Mouse (Mus musculus) left cerebral cortex, postnatal 4 days (tissue): Measurements from ENCODE around the gene Dcbld2. TPM values are rescaled to one million over a fixed set of nuclear protein-coding genes. Genes with fewer than 3 reads are reported as not detected.

Source experiments
- DNase-seq: peaks from one replicate; pipeline ENCODE4 v3.0.0-alpha.2; 2022
- intact Hi-C: fragments of 180-260 bp; cut with DNase I; formaldehyde crosslinking; loops from one replicate; pipeline ENCODE4 v1.15.1; 2025
- total RNA-seq, 2 experiments: library from RNA; stranded (reverse); gene quantifications; 2 replicates each; pipeline ENCODE4 v1.2.3; 2021

Gene Dcbld2
- total RNA-seq, result 10 to 100 TPM; 33.5 to 37.1 TPM

DNA sequence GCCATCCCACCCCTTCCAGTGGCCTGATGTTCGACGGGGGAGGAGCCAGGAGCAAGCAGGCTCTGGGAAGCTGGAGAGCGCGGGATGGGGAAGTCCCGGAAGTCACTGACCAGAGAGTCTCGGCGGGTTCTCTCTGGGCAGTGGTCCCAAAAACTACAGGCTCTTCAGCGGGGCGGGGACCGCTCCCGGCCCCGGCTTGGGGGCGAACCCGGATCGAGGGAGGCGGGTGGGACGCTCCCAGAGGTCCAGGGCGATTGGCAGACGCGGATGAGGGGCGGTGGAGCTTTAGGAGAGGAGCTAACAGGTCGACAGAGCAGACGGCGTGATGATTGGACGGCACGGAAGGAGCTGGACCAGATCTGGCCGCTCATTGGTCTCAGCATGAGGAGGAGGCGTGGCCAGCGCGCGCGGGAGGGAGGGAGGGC, at the start of gene Dcbld2:
Gene Dcbld2, plus strand, starts transcription at position 382 of the 425 bp plus-strand sequence.
- DNase-seq, result peak; percentile 98
- intact Hi-C loops, result no loop called here

DNA sequence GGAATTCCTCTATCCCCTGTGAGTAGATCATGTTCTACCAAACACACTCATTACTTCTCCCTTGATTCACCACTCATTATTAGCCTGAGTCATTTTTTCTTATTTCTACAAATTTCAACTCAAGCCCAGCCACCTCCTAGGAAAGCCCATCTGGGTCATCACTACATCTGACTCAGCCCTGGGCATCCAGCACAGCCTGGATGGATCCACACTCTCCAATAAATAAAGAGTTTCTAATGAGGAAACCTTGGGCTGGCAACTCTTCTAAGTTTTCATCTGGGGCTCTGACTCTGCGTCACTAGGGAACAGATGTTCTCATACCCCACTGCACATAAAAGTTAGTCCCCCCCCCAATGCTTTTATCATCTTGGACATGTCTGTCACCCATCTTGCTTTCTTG, 31.1 kb upstream of the Dcbld2 start:
- intact Hi-C loops, result no loop called here
- no peak for DNase-seq

DNA sequence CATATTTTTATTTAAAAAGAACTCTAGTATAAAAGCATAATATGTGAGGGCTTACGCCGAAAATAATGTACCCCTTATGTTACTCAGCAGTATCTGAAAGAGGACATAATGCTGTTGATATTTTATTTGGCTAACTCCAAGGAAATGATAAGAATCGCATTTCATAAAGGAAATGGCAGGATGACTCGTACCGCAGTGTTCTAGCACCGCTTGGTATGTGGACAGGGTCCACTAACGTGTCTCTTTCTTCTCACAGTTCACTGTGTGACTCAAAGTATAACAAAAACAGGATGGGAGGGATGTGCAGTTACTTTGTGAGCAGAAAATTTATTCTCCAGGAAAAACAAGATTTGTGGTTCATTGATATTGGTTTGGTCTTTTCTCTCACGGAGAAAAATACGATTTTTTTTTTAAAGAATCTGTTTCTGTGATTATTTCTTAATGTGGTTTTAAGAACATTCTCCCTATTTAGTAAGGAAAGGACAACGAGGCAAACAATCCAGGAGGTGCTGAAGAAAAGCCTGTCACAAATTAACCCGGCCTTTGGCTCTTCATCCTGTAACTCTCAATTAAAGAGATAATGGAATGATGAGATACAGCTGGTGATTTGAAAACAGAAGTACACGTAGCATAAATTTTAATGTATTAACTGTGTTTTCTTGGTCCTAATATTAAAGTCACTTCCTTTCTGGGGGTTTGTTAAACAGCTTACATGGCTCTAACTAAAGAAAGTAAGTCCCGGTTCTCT, 30.3 kb upstream of the Dcbld2 start:
- no peak for DNase-seq
- intact Hi-C loops, result no loop called here

DNA sequence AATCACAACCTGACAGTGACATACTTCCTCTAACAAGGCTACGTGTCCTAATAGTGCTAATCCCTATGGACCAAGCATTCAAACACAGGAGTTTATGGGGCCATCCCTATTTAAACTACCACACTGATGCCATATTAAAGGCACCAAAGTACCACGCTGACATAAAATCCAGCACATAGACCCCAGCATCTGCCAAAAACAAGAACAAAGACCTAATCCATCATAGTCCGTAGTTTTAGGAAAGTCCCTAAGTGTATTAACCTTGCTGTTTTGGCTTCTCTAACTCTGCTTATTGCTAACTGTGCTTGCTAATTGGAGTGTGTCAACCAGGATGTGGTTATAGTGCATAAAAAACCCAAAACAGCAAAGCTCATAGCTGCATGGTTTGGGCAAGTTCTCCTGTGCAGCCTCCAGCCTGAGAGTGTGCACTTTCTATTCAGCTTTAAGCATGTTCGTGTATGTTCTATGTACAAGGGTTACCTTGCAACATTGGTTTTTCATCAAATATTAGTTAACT, 21.9 kb upstream of the Dcbld2 start:
- no peak for DNase-seq
- intact Hi-C loops, result no loop called here

DNA sequence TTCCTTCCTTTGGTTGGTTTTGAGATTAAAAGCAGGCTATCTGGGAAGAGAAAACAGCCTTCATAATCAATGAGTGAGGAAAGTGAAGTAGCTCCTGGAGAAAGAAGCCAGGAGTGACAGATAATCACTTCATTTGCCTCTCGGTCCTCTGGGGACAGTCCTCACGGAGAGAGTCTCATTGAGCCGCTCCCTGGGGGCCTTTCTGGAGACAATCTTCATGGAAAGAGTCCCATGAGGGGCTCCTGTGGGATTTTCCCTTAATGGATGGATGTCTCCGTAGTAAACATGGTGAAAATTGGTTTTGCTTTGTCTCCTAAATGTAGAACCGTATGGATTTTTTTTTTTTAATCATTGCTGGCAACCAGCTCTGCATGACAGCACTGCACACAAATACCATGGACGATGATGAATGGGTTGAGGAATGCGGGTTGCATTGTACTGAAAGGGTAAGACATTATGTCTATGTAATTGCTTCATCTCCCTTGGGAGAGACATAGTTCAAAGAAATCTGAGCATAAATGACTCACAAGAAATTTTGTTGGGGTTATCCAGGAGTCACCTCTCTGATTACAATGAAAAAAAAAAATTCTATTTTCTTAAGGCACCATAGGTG, 19.0 kb upstream of the Dcbld2 start:
- intact Hi-C loops, result no loop called here
- no peak for DNase-seq

DNA sequence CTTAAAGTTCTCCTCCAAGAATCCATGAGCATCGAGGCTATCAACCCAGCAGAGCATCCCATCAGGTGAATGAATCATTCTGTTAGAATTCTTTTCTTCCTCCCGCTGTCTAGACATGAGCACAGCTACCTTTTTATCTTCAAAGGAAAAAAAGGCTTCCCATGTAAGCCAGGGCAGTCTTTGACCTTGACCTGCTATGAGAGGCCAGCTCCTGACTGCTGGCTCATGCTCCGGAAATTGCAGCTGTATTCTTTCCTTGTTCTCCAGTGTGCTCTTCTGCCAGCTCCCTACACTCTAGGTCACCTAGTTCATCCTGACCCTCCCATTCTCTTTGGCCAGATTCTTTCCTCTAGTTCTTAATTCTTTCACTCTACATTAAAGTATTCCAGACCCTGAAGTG, 15.2 kb upstream of the Dcbld2 start:
- no peak for DNase-seq
- intact Hi-C loops, result no loop called here

DNA sequence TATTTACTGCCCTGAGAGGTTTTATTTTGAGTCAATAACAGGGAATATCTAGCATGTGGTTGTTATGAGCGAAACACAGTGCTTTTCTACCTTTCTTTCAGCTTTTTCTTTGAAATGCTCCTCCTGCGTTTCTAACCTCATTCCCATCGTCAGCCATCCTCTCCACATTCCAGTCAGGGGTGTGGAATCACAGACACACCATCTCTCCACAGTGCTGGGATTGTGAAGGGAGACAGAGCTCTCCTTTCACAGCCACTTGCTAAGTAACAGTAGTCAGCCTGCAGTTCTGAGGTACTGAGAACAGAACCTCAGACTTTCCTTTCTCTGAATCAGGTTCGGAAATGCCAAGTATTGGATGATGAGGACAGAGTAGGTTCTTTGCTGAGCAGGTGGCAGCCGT, 14.1 kb upstream of the Dcbld2 start:
- DNase-seq, result no peak
- intact Hi-C loops, result no loop called here

DNA sequence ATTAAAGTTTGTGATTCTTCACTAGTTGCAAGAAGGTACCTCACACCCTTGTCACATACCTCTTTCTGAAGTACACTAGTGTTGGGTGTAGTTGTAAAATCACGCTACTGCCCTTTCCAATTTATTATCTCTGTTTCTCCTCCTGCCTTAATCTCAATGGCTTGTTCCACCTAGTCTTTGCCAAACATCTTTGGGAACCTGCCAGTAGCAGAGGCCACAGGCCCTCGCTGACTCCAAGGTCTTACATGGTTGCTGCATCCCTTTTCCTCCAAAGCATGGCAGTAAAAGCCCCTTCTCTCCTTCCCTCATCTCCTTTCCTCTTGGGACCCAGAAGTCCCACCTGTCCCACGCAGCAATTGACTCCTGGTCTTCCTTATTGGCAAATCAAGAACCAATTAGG, 9.6 kb upstream of the Dcbld2 start:
- intact Hi-C loops, result no loop called here
- DNase-seq, result no peak

DNA sequence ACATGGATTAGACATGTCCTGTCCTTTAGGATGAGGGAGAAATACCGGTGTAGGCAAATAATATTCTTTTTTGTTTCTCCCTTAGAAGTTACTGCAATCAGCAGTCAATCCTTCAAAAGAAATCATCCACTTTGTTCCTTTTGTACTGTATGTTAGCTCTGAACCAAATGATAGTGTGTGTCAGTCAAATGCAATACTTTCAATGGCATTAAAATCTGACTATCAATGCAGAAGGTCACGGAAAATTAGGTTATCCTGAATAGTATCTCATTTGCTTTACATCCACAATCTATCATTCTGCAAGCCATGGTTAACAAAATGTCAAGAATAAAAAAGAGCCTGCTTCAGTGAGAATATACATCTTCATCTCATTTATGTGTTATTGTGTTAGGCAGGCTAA, 7.2 kb upstream of the Dcbld2 start:
- no peak for DNase-seq
- intact Hi-C loops, result no loop called here

DNA sequence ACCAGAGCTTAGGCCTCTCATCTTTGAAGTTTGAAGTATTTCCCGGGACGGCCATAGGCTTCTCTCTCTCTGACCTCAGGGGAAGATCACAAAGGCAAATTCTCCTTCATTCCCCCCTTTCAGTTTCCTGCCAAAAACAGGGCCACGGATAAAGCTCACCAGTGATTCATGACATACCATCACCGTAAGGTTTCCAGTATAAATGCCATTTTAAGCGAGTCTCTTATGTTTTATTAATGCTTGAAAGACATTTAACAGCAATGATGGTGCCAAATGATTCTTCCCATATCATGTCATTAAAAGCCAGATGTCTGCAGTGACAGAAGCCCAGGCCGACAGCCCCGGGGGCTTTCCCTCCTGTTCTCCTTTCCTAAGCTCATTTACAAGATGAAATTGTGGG, 3.6 kb upstream of the Dcbld2 start:
- intact Hi-C loops, result no loop called here
- no peak for DNase-seq

DNA sequence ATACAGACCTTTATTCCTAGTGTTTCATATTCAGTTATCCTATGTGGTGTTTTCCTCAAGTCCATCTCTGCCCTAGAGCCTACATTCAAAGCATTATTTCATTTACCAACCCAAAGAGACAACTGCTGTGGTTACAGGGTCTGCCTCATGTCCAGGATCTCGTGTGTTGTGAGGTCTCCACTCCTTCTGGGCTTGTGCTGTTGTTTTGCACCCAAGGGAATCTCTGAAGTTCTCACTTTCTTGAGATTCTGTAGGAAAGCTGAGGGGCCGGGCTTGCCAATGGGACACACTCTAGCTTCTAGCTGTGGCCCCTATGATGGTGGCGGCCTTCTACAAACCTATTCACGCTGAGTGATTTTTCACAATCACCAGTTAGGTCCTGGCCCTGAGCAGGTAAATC, 3.0 kb upstream of the Dcbld2 start:
- DNase-seq, result no peak

DNA sequence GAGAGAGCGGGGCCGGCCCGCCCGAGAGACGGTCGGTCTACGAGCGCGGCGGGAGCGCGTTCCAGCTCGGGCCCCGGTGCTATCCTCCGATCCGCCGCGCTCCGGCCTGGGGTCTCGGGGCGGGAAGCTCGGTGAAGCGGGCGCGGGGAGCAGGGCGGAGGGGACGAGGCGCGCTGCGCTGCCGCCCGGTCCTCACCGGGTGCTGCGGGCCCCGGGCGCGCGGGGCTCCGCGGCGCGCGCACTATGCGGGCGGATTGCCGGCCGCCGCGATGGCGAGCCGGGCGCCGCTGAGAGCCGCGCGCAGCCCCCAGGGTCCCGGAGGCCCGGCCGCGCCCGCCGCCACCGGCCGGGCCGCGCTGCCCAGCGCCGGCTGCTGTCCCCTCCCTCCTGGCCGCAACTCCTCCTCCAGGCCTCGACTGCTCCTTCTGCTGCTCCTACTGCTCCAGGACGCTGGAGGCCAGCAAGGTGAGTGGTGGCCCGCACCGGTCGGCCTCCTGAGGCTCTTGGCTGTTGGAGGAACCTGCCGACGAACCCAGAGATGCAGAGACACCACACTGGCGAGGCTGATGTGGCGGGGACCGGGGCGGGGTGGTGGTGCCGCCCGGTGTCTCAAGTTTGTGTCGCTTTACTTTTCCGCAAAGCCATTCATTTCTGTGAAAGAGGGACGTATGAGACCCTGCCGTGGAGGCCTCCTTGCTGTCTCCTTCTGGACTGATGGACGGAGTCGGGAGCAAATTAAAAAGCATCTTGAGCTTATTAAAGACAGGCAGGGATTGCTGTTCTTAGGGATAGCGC, 441 bp downstream of the Dcbld2 start:
- DNase-seq, result peak; percentile 40
- intact Hi-C loops, result no loop called here

More for the DNA sequence above, 3.0 kb upstream of the Dcbld2 start:
- intact Hi-C loops, result no loop called here

DNA sequence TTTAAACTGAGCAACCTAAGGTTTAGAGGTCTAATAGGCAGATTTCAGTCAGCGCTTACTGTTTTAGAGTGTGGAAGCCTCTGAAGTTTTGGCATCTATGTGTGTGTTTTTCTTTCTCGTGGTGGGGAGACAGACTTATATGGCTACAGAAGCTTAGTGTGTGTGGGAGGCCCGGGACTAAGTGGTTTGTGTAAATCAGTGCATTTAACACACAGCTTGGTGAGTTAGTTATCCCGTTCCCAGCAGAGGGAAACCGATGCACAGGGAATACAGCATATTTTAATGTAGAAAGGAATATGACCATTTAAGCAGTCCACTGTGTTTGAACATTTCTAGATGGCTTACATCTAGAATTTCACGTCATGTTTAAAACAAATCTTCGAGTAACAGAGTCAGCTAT, 1.6 kb downstream of the Dcbld2 start:
- DNase-seq, result no peak
- intact Hi-C loops, result no loop called here

DNA sequence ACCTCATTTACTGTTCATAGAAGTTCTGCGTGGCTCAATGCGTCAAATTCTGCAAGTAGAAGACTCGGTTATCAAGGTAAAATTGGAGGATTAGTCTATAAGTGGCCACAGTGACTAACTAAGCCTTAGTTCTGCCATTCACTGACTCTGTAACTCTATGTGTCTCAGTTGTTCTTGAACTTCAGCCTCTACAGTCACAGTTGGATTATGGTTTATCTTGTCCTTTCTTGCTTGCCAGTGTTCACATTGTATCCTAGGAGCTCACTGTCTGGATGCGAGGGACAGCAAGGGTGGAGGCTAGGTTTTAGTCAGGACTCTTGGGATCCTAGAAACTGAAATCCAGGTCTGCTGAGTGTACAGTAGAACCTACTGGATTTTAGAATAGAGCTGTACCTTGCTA, 6.6 kb downstream of the Dcbld2 start:
- intact Hi-C loops, result no loop called here
- DNase-seq, result no peak

DNA sequence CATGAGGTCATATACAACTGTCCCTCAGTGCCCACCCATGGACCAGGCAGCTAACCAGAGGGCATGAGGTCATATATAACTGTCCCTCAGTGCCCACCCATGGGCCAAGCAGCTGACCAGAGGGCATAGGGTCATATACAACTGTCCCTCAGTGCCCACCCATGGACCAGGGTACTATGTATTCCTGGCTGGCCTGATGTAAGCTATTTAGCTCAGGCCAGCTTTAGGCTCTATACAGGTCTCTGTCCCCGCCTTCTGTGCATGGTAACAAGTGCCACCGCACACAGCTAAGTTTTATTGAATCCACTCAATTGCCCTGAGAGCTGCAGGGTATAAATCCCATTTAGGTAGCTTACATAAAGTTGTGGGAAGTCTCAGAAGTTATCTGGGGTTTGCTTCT, 7.3 kb downstream of the Dcbld2 start:
- no peak for DNase-seq
- intact Hi-C loops, result no loop called here

DNA sequence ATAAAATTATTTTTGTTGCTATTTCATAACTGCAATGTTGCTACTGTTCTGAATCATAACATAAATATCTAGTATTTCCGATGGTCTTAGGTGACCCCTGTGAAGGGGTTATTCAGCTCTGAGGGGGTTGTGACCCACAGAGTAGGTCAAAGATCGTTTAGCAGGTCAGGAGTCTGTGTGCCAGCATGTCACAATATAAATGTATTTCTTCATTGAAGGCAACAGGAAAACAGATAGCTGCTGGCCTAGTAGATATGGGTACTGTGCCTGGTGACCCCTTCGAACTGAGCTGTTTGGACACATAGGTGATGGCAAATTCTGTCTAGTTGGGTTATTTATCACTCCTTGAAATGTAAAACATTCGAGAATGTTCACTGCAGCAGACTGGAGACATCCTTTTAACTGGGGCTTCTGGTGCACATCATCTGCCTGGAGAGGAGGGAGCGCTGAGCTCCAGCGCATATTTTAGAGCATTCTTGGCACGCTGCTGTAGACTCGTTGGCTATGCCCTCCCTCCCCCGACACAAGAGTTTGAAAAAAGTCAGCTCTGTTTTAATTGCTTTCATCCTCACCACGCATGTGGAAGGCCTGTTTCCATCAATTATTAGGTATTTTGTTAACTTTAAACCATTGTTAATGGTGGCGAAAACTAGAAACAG, 13.6 kb downstream of the Dcbld2 start:
- intact Hi-C loops, result no loop called here
- peak; percentile 19 for DNase-seq

DNA sequence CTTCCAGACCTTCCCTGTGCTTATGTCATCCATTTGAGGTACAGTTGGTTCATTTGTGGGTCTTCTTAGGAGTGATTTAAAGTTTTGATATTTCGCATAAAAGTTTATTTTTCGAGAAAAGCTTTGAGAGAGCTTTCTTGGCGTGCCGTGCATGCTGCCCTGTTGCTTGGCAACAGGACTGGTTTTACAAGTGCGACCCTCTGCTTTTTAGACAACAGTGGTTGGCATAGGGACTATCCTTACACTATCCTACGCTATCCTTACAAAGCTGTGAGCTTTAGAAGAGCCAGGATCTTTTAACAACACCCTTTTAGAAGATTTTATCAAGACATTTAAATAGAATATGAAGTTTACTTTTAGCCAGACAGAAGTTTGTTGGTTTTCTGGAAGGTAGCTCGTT, 22.0 kb downstream of the Dcbld2 start:
- intact Hi-C loops, result no loop called here
- no peak for DNase-seq

DNA sequence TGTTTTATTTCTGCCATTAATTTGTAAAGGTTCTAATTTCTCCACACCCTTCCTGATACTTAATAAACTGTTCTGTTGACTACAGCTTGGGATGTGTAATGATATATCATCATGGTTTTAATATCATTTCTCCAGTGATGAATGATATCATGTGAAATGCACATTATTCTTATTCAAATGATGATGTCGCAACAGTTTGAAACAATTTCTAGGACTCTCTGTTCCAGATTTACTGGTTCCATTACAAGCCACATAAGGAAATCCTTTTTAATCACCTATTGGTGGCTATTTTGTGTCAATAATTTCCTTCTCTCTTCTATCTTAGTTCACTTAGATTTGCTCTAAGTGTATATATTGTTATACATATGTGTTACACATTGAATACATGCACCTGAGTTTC, 24.1 kb downstream of the Dcbld2 start:
- intact Hi-C loops, result no loop called here
- no peak for DNase-seq

DNA sequence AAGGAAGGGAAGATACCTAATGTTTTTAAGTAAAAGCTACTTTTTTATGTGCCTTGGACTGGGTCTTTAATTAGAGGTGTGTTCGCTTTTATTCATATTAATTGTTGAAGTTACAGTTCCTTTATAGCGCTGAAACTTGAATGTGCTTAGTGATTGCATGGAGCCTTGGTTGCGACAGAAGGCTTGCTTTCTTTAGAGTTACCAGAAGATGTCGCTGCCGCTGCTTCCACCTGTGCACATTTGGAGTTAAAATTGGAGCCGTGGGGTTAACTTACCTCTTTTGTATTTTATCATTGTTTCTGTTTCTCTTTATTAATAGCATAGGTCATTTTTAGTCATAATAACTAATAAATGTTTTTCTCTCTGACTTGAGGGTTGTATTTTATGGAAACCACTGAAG, 36.5 kb downstream of the Dcbld2 start:
- no peak for DNase-seq
- intact Hi-C loops, result no loop called here

DNA sequence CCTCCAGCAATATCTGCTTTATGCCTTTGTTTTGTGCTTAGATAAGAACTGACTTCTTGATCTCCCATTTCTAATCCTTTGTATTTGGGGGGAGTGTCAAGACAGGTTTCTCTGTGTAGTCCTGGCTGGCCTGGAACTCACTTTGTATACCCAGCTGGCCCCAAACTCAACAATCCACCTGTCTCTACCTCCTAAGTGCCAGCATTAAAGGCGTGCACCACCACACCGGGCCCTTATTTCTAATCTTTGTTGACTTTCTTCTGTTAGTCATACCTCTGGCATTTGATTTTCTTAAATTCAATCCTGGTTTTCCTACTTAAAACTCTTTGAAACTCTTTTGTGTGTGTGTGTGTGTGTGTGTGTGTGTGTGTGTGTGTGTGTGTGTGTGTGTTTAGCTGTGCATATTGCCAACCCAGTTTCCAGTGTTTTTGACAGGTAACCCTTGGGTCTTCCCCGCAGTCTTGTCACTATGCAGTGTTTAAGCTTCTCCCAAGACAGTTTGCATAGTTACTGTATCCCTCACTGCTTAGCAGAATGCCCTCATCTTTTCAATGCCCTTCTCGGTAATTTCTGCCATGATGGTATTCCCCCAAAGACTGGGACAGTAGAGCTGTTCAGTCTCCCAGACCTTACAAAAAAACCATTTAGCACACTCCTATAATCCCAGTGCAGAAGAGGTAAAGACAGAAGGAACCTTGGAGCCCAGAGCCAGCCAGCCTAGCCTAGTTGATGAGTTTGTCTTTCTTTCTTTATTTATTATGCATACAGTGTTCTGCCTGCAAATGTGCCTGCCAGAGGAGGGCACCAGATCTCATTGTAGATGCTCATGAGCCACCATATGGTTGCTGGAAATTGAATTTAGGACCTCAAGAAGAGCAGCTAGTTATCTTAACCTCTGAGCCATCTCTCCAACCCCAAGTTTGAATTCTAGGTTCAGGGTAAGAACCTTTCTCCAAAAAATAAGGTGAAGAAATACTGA, 38.3 kb downstream of the Dcbld2 start:
- intact Hi-C loops, result no loop called here

More for the DNA sequence above, 38.3 kb downstream of the Dcbld2 start:
- DNase-seq, result no peak
